Mouse (Mus musculus) lung, embryonic 15.5 days (tissue): ENCODE measurements around the gene Sorbs1. TPM values are rescaled to one million over a fixed set of nuclear protein-coding genes. Genes with fewer than 3 reads are reported as not detected.
A peak's percentile ranks its signal among the peaks of the same experiment; 100 is the strongest.

Experiments
- ATAC-seq: fragments of 200-750 bp; cut with Nextera tagmentation; 2 replicates; pipeline ENCODE4 v1.8.0; 2017; ENCODE audit warnings: moderate number of reproducible peaks, borderline replicate concordance; ENCODE audit not compliant: low FRiP score, low TSS enrichment; ENCODE audit errors: extremely low read depth
- H3K27ac ChIP-seq: fragments of 300-500 bp; sonication (generic); 2 replicates; pipeline ENCODE4 v1.5.1; 2015; ENCODE audit warnings: moderate library complexity, mild to moderate bottlenecking, inconsistent platforms
- H3K27me3 ChIP-seq: fragments of 300-500 bp; sonication (generic); 2 replicates; pipeline ENCODE4 v1.6.1; 2015; ENCODE audit warnings: inconsistent platforms
- H3K36me3 ChIP-seq: fragments of 300-500 bp; sonication (generic); 2 replicates; pipeline ENCODE4 v1.6.1; 2015; ENCODE audit warnings: inconsistent platforms
- H3K4me1 ChIP-seq: fragments of 300-500 bp; sonication (generic); 2 replicates; pipeline ENCODE4 v1.6.1; 2015; ENCODE audit warnings: inconsistent platforms
- H3K4me2 ChIP-seq: fragments of 300-500 bp; sonication (generic); 2 replicates; pipeline ENCODE4 v1.6.1; 2015; ENCODE audit warnings: inconsistent platforms, mild to moderate bottlenecking, moderate library complexity
- H3K4me3 ChIP-seq: fragments of 300-500 bp; sonication (generic); 2 replicates; pipeline ENCODE4 v1.5.1; 2015; ENCODE audit warnings: mild to moderate bottlenecking, inconsistent platforms
- H3K9ac ChIP-seq: fragments of 300-500 bp; sonication (generic); 2 replicates; pipeline ENCODE4 v1.6.1; 2015; ENCODE audit warnings: inconsistent platforms
- H3K9me3 ChIP-seq: fragments of 300-500 bp; sonication (generic); 2 replicates; pipeline ENCODE4 v1.6.1; 2016; ENCODE audit warnings: inconsistent platforms
- WGBS: fragments of 180-500 bp; shearing (Covaris S2); methylation state at CpG from one replicate; pipeline ENCODE4 v1.1.7; 2015; 5-methylcytosine and 5-hydroxymethylcytosine counted together
- polyA plus RNA-seq: library from polyadenylated mRNA; unstranded; fragments of >200 nt; fragmentation: Nextera tagmentation; extraction: Ambion mirVana; gene quantifications from 2 replicates; pipeline ENCODE4 v1.2.1, GENCODE M21; 2015

Sorbs1 gene
- polyA plus RNA-seq, 1 experiment from 2014 or later = 45.6 TPM

GRCm38 (mm10) chr19:40345684-40346083 is 167.9 kb downstream of the Sorbs1 start:
- Histone ChIP-seq H3K9me3 (no peaks in the 10 kb centered on the region), H3K27me3 (no peaks in the 10 kb centered on the region), H3K27ac (peak overlapping the region; percentile 69; the same call in 1 of the 2 replicates), H3K36me3 (no peaks in the 10 kb centered on the region), H3K4me1 (peaks cover 15% of the 10 kb centered on the region), H3K9ac (no peak overlapping the region), H3K4me2 (no peak overlapping the region), H3K4me3 (no peak overlapping the region)
- ATAC-seq = no peak
- WGBS = 16% methylated on average over 5 of the region's 5 CpGs

GRCm38 (mm10) chr19:40343018-40343417 is 170.6 kb downstream of the Sorbs1 start:
- Histone ChIP-seq H3K4me3 (no peak overlapping the region), H3K9ac (no peak overlapping the region), H3K36me3 (no peaks in the 10 kb centered on the region), H3K4me2 (no peak overlapping the region), H3K9me3 (no peaks in the 10 kb centered on the region), H3K27me3 (no peaks in the 10 kb centered on the region), H3K27ac (no peak overlapping the region), H3K4me1 (peaks cover 15% of the 10 kb centered on the region)
- WGBS = 11% methylated on average over 5 of the region's 5 CpGs
- ATAC-seq = peak; percentile 60; the same call in 1 of the 2 replicates

- Histone ChIP-seq H3K4me2 (no peak overlapping the region), H3K36me3 (no peaks in the 10 kb centered on the region), H3K27ac (no peak overlapping the region), H3K9me3 (no peaks in the 10 kb centered on the region), H3K27me3 (no peaks in the 10 kb centered on the region), H3K4me1 (0 out of 2 replicates have a peak, but pooled peaks cover 5% of the 10 kb centered on the region), H3K4me3 (no peak overlapping the region), H3K9ac (no peak overlapping the region)
- no peak for ATAC-seq
- WGBS = 17% methylated on average over 6 of the region's 6 CpGs
These were observed 172.4 kb downstream of the Sorbs1 start for GRCm38 (mm10) chr19:40341141-40341540.

- WGBS = 70% methylated on average over 4 of the region's 4 CpGs
- Histone ChIP-seq H3K4me3 (no peak overlapping the region), H3K4me1 (no peaks in the 10 kb centered on the region), H3K36me3 (no peaks in the 10 kb centered on the region), H3K4me2 (no peak overlapping the region), H3K9ac (no peak overlapping the region), H3K27ac (no peak overlapping the region), H3K9me3 (no peaks in the 10 kb centered on the region), H3K27me3 (no peaks in the 10 kb centered on the region)
- ATAC-seq = no peak
These were observed 176.9 kb downstream of the Sorbs1 start for GRCm38 (mm10) chr19:40336694-40337093.

GRCm38 (mm10) chr19:40333905-40334304 is 179.7 kb downstream of the Sorbs1 start:
- H3K27me3 ChIP-seq = no peaks in the 10 kb centered on the region
- no peak overlapping the region for H3K9ac ChIP-seq
- no peak overlapping the region for H3K4me2 ChIP-seq
- no peak for ATAC-seq
- no peak overlapping the region for H3K4me3 ChIP-seq
- no peak overlapping the region for H3K27ac ChIP-seq
- no peaks in the 10 kb centered on the region for H3K36me3 ChIP-seq
- 41% methylated on average over 5 of the region's 5 CpGs for WGBS
- no peaks in the 10 kb centered on the region for H3K4me1 ChIP-seq
- no peaks in the 10 kb centered on the region for H3K9me3 ChIP-seq

GRCm38 (mm10) chr19:40333081-40333480 is 180.5 kb downstream of the Sorbs1 start:
- no peak overlapping the region for H3K4me3 ChIP-seq
- H3K27ac ChIP-seq = no peak overlapping the region
- no peak for ATAC-seq
- 85% methylated on average over 4 of the region's 4 CpGs for WGBS
- H3K9me3 ChIP-seq = no peaks in the 10 kb centered on the region
- H3K27me3 ChIP-seq = no peaks in the 10 kb centered on the region
- H3K4me1 ChIP-seq = no peaks in the 10 kb centered on the region
- H3K9ac ChIP-seq = no peak overlapping the region
- H3K36me3 ChIP-seq = no peaks in the 10 kb centered on the region
- no peak overlapping the region for H3K4me2 ChIP-seq

- Histone ChIP-seq H3K27ac (no peak overlapping the region), H3K4me2 (no peak overlapping the region)
These were observed 181.3 kb downstream of the Sorbs1 start for GRCm38 (mm10) chr19:40332303-40332702.

GRCm38 (mm10) chr19:40331846-40332245 is 181.7 kb downstream of the Sorbs1 start:
- Histone ChIP-seq H3K36me3 (0 out of 2 replicates have a peak, but pooled peaks cover 4% of the 10 kb centered on the region), H3K9ac (no peak overlapping the region), H3K4me3 (no peak overlapping the region), H3K27ac (no peak overlapping the region), H3K27me3 (no peaks in the 10 kb centered on the region), H3K4me2 (no peak overlapping the region), H3K4me1 (no peaks in the 10 kb centered on the region), H3K9me3 (no peaks in the 10 kb centered on the region)
- no peak for ATAC-seq
- 20% methylated on average over 6 of the region's 6 CpGs for whole genome bisulfite sequencing

More at GRCm38 (mm10) chr19:40332303-40332702, 181.3 kb downstream of the Sorbs1 start:
- Histone ChIP-seq H3K4me3 (no peak overlapping the region), H3K9me3 (no peaks in the 10 kb centered on the region), H3K4me1 (no peaks in the 10 kb centered on the region), H3K9ac (no peak overlapping the region), H3K36me3 (0 out of 2 replicates have a peak, but pooled peaks cover 3% of the 10 kb centered on the region), H3K27me3 (no peaks in the 10 kb centered on the region)
- ATAC-seq = no peak
- 74% methylated on average over 6 of the region's 6 CpGs for WGBS

GRCm38 (mm10) chr19:40326126-40326525 is 187.5 kb downstream of the Sorbs1 start:
- no peaks in the 10 kb centered on the region for H3K9me3 ChIP-seq
- H3K36me3 ChIP-seq = 0 out of 2 replicates have a peak, but pooled peaks cover 4% of the 10 kb centered on the region
- H3K9ac ChIP-seq = no peak overlapping the region
- WGBS = 88% methylated on average over 21 of the region's 21 CpGs
- H3K4me2 ChIP-seq = no peak overlapping the region
- no peak overlapping the region for H3K4me3 ChIP-seq
- no peak for ATAC-seq
- no peaks in the 10 kb centered on the region for H3K4me1 ChIP-seq
- H3K27me3 ChIP-seq = no peaks in the 10 kb centered on the region
- no peak overlapping the region for H3K27ac ChIP-seq

- H3K9me3 ChIP-seq = no peaks in the 10 kb centered on the region
- no peak overlapping the region for H3K9ac ChIP-seq
- no peak for ATAC-seq
- H3K27ac ChIP-seq = no peak overlapping the region
- 84% methylated on average over 8 of the region's 8 CpGs for WGBS
- 0 out of 2 replicates have a peak, but pooled peaks cover 4% of the 10 kb centered on the region for H3K36me3 ChIP-seq
- no peak overlapping the region for H3K4me3 ChIP-seq
- no peaks in the 10 kb centered on the region for H3K4me1 ChIP-seq
- no peaks in the 10 kb centered on the region for H3K27me3 ChIP-seq
- H3K4me2 ChIP-seq = no peak overlapping the region
These were observed 188.2 kb downstream of the Sorbs1 start for GRCm38 (mm10) chr19:40325381-40325780.

GRCm38 (mm10) chr19:40322226-40322625 is 191.4 kb downstream of the Sorbs1 start:
- H3K4me2 ChIP-seq = no peak overlapping the region
- H3K27me3 ChIP-seq = no peaks in the 10 kb centered on the region
- no peak overlapping the region for H3K9ac ChIP-seq
- ATAC-seq = no peak
- 0 out of 2 replicates have a peak, but pooled peaks cover 1% of the 10 kb centered on the region for H3K36me3 ChIP-seq
- no peaks in the 10 kb centered on the region for H3K4me1 ChIP-seq
- H3K4me3 ChIP-seq = no peak overlapping the region
- no peaks in the 10 kb centered on the region for H3K9me3 ChIP-seq
- H3K27ac ChIP-seq = no peak overlapping the region
- WGBS = 85% methylated on average over 3 of the region's 3 CpGs

GRCm38 (mm10) chr19:40319199-40319598 is 194.4 kb downstream of the Sorbs1 start:
- H3K36me3 ChIP-seq = no peaks in the 10 kb centered on the region

GRCm38 (mm10) chr19:40318511-40318910 is 195.1 kb downstream of the Sorbs1 start:
- Histone ChIP-seq H3K4me2 (no peak overlapping the region), H3K4me3 (no peak overlapping the region), H3K36me3 (peaks cover 3% of the 10 kb centered on the region; the same call in 1 of the 2 replicates), H3K9me3 (no peaks in the 10 kb centered on the region), H3K27me3 (no peaks in the 10 kb centered on the region), H3K9ac (no peak overlapping the region), H3K4me1 (no peaks in the 10 kb centered on the region), H3K27ac (no peak overlapping the region)
- WGBS = 27% methylated on average over 6 of the region's 6 CpGs
- ATAC-seq = no peak

More at GRCm38 (mm10) chr19:40319199-40319598, 194.4 kb downstream of the Sorbs1 start:
- Histone ChIP-seq H3K27me3 (no peaks in the 10 kb centered on the region), H3K27ac (no peak overlapping the region), H3K4me2 (no peak overlapping the region), H3K9ac (no peak overlapping the region), H3K4me3 (no peak overlapping the region), H3K9me3 (no peaks in the 10 kb centered on the region), H3K4me1 (no peaks in the 10 kb centered on the region)
- 64% methylated on average over 3 of the region's 3 CpGs for WGBS
- ATAC-seq = no peak
